In genomic region chr2:121571780-121572179, GRCm38 (mm10) we compare ENCODE assay signal across 8 mouse cellular contexts.
A peak's percentile ranks its signal among the peaks of the same experiment; 100 is the strongest.
DNase-seq lines count a peak whose midpoint lies in the region; ATAC-seq and TF ChIP-seq lines count a peak whose summit lies in the region.

No protein-coding gene starts in this region.

- H3K36me3 ChIP-seq in embryonic facial prominence, embryonic 11.5 days (replicated peaks; ENCODE audit: control insufficient read depth, insufficient read depth, low read depth, low read length): no peaks in the 10 kb centered on the region
- H3K36me3 ChIP-seq in kidney, adult 2 months (ENCODE audit: control insufficient read depth, insufficient read depth, low read length): no peaks in the 10 kb centered on the region
- H3K36me3 ChIP-seq in limb, embryonic 10.5 days: no peaks in the 10 kb centered on the region
- H3K36me3 ChIP-seq in midbrain, embryonic 15.5 days (replicated peaks): no peaks in the 10 kb centered on the region; the same call in 1 of the 2 replicates
- H3K36me3 ChIP-seq in spleen, adult 2 months (ENCODE audit: control insufficient read depth, insufficient read depth, low read length): no peaks in the 10 kb centered on the region

- H3K4me1 ChIP-seq in embryonic facial prominence, embryonic 11.5 days (ENCODE audit: control insufficient read depth, insufficient read depth, low read length): no peaks in the 10 kb centered on the region
- no peaks in the 10 kb centered on the region for H3K4me1 ChIP-seq in kidney, adult 2 months (ENCODE audit: control insufficient read depth, insufficient read depth, low read length)
- H3K4me1 ChIP-seq in limb, embryonic 10.5 days: peaks cover 24% of the 10 kb centered on the region
- no peaks in the 10 kb centered on the region for H3K4me1 ChIP-seq in midbrain, embryonic 15.5 days
- H3K4me1 ChIP-seq in spleen, adult 2 months (ENCODE audit: control insufficient read depth, insufficient read depth, insufficient read length): peaks cover 8% of the 10 kb centered on the region; the same call in 1 of the 2 replicates

- H3K27ac ChIP-seq in embryonic facial prominence, embryonic 11.5 days (replicated peaks; ENCODE audit: low read depth, low read length): no peak overlapping the region
- H3K27ac ChIP-seq in kidney, adult 2 months (ENCODE audit: insufficient read depth, low read depth, low read length): no peak overlapping the region
- H3K27ac ChIP-seq in limb, embryonic 10.5 days: no peak overlapping the region
- no peak overlapping the region for H3K27ac ChIP-seq in midbrain, embryonic 15.5 days
- H3K27ac ChIP-seq in spleen, adult 2 months (ENCODE audit: insufficient read depth, low read length): no peak overlapping the region

- H3K9me3 ChIP-seq in embryonic facial prominence, embryonic 11.5 days (replicated peaks; ENCODE audit: control insufficient read depth, low read length): no peaks in the 10 kb centered on the region
- H3K9me3 ChIP-seq in limb, embryonic 10.5 days (replicated peaks): no peaks in the 10 kb centered on the region
- H3K9me3 ChIP-seq in midbrain, embryonic 15.5 days: no peaks in the 10 kb centered on the region

- 19% methylated on average over 7 of the region's 7 CpGs for WGBS in embryonic facial prominence, embryonic 11.5 days
- 9% methylated on average over 7 of the region's 7 CpGs for WGBS in kidney, adult 2 months
- WGBS in limb, embryonic 10.5 days: 21% methylated on average over 7 of the region's 7 CpGs
- 21% methylated on average over 7 of the region's 7 CpGs for WGBS in midbrain, embryonic 15.5 days
- WGBS in spleen, adult 2 months: 17% methylated on average over 7 of the region's 7 CpGs

- ATAC-seq in embryonic facial prominence, embryonic 11.5 days (replicated peaks; ENCODE audit: insufficient number of reproducible peaks, low FRiP score, low TSS enrichment, low read depth): peak; percentile 85
- peak; percentile 89 for ATAC-seq in midbrain, embryonic 15.5 days (replicated peaks)

- no peak overlapping the region for H3K4me3 ChIP-seq in embryonic facial prominence, embryonic 11.5 days (ENCODE audit: low read depth, low read length)
- no peak overlapping the region for H3K4me3 ChIP-seq in kidney, adult 2 months (ENCODE audit: insufficient read depth, low read depth, low read length)
- no peak overlapping the region for H3K4me3 ChIP-seq in limb, embryonic 10.5 days
- H3K4me3 ChIP-seq in midbrain, embryonic 15.5 days: no peak overlapping the region
- H3K4me3 ChIP-seq in spleen, adult 2 months (ENCODE audit: extremely low read depth, insufficient read depth, insufficient read length): no peak overlapping the region

- H3K27me3 ChIP-seq in embryonic facial prominence, embryonic 11.5 days (ENCODE audit: control insufficient read depth, insufficient read depth, low read length): no peaks in the 10 kb centered on the region
- H3K27me3 ChIP-seq in kidney, adult 2 months (replicated peaks; ENCODE audit: control insufficient read depth, insufficient read depth, low read length): no peaks in the 10 kb centered on the region
- no peaks in the 10 kb centered on the region for H3K27me3 ChIP-seq in limb, embryonic 10.5 days (ENCODE audit: low read depth, poor library complexity, severe bottlenecking)
- H3K27me3 ChIP-seq in midbrain, embryonic 15.5 days (replicated peaks): no peaks in the 10 kb centered on the region
- no peaks in the 10 kb centered on the region for H3K27me3 ChIP-seq in spleen, adult 2 months (ENCODE audit: control insufficient read depth, insufficient read depth, low read length)

- no peak for TF ChIP-seq POLR2A in kidney, adult 2 months (IDR thresholded peaks at IDR 0.05; ENCODE audit: low read depth, low read length)
- TF ChIP-seq POLR2A in spleen, adult 2 months (IDR thresholded peaks at IDR 0.05; ENCODE audit: low read depth, low read length): no peak

- peak; percentile 79 for DNase-seq in A20 (ENCODE audit: low read depth, low spot score)
- peak; percentile 68 for DNase-seq in adrenal gland, postnatal 25 days
- peak; percentile 91 for DNase-seq in embryonic facial prominence, embryonic 11.5 days (ENCODE audit: low spot score)
- peak; percentile 81 to 94 for DNase-seq in heart, adult 18-20 months
- peak; percentile 82 for DNase-seq in kidney, adult 2 months
- DNase-seq in limb, embryonic 10.5 days (ENCODE audit: low spot score): peak; percentile 84
- peak; percentile 47 to 65 for DNase-seq in spleen, adult 2 months (ENCODE audit: low read depth in 1 of 2, low spot score in 2 of 2)

- no peak overlapping the region for H3K4me2 ChIP-seq in embryonic facial prominence, embryonic 11.5 days (ENCODE audit: low read depth, low read length)
- no peak overlapping the region for H3K4me2 ChIP-seq in midbrain, embryonic 15.5 days

- TF ChIP-seq CTCF in kidney, adult 2 months (conservative IDR thresholded peaks at IDR 0.05; ENCODE audit: insufficient read depth, insufficient read length, low read depth, low read length): peak; percentile 96
- TF ChIP-seq CTCF in spleen, adult 2 months (IDR thresholded peaks at IDR 0.05; ENCODE audit: extremely low read depth, insufficient read depth, insufficient read length, insufficient replicate concordance): peak; percentile 75; the same call in 1 of the 2 replicates

- no peak overlapping the region for H3K9ac ChIP-seq in embryonic facial prominence, embryonic 11.5 days (replicated peaks; ENCODE audit: low read length)
- H3K9ac ChIP-seq in midbrain, embryonic 15.5 days: no peak overlapping the region
